11 mouse cellular contexts compared by ENCODE assay signal in the genomic region with DNA sequence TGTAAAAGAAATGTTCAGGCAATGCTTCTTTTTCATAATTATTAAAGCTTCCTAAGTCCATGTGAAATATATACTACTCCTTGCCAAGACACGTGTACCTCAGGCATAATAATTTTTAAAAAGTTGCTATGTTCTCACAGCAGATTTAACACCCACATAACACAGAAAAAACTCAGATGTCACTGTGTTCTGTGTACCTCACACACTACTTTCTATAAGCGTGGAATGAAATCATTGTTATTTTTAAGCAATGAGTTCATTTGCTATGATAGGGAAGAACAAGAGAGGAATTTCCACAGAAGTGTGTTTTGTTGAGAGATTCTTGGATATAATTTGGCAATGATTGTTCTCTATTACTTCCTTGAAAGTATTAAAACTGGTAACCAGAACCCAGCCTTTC.
"Had no signal": no experiment of that assay in that cellular context is flagged by ENCODE, and none has a peak within 500 bp of the region (broad histone marks: within the 10 kb centered on the region; RNA-seq: fewer than 3 reads in every experiment).

No protein-coding gene starts in this region.

- ATAC-seq: intestine, embryonic 15.5 days; midbrain, embryonic 15.5 days had no signal

- DNase-seq: kidney, adult 11 months; kidney, adult 8-10 months; kidney, postnatal 10 days; kidney, postnatal 36 days; liver, embryonic 13.5 days; lung, adult 2 months; thymus, adult 2 months; thymus, postnatal 14 days; thymus, postnatal 4 days had no signal
